Mouse (Mus musculus) ES-Bruce4 (cell line): ENCODE results near the gene Flvcr2.

Experiments
- CTCF ChIP-seq: IDR thresholded peaks from one replicate; pipeline ENCODE4 v1.8.1; 2011; ENCODE audit warnings: low read depth, low read length
- EP300 ChIP-seq: IDR thresholded peaks from 2 replicates; pipeline ENCODE4 v1.6.1; 2011; ENCODE audit warnings: low read depth, low read length; ENCODE audit not compliant: insufficient read depth
- POLR2A ChIP-seq: IDR thresholded peaks from one replicate; pipeline ENCODE4 v1.8.1; 2011; ENCODE audit warnings: low read length; ENCODE audit not compliant: insufficient read depth

DNA sequence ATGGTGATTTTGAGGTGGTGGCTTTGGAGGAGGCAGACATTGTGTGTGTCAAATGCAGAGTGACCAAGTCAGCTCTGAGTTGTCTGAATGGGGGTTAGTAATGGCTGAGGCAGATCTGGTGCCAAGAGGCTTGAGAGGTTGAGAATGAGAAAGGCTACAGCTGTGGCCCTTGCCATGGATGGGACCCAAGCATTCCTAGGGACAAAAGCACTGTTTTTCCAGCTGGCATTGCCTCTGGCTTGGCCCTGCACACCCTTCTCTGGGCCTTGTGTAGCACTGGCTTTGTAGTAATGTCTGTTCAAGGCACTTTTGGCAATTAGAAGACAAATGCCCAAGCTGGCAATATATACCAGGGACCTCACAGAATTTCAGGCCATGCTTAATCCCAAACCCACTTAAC lies 64.6 kb downstream of the Flvcr2 start:
- no peak for TF ChIP-seq CTCF
- TF ChIP-seq POLR2A: no peak
- TF ChIP-seq EP300: no peak
